Mouse (Mus musculus) small intestine, adult 2 months (tissue): ENCODE measurements around the gene Commd1. TPM values are rescaled to one million over a fixed set of nuclear protein-coding genes. Genes with fewer than 3 reads are reported as not detected.

Experiments used
- H3K27ac ChIP-seq: fragments of 200-500 bp; 2 replicates; pipeline ENCODE4 v1.5.1; 2012; ENCODE audit warnings: low read depth, low read length, control low read depth, inconsistent platforms; ENCODE audit not compliant: insufficient read depth
- H3K27me3 ChIP-seq: fragments of 200-500 bp; 2 replicates; pipeline ENCODE4 v1.6.1; 2012; ENCODE audit warnings: mild to moderate bottlenecking, moderate library complexity, low read length, inconsistent platforms; ENCODE audit not compliant: control insufficient read depth, insufficient read depth
- H3K36me3 ChIP-seq: fragments of 200-500 bp; 2 replicates; pipeline ENCODE4 v1.6.1; 2012; ENCODE audit warnings: mild to moderate bottlenecking, low read length, control low read depth, inconsistent platforms; ENCODE audit not compliant: control insufficient read depth, insufficient read depth
- H3K4me1 ChIP-seq: fragments of 200-500 bp; 2 replicates; pipeline ENCODE4 v1.6.1; 2012; ENCODE audit warnings: low read length, inconsistent platforms, mixed read lengths; ENCODE audit not compliant: control insufficient read depth, insufficient read depth, insufficient read length
- H3K4me3 ChIP-seq: fragments of 200-500 bp; 2 replicates; pipeline ENCODE4 v1.5.1; 2012; ENCODE audit warnings: low read depth, mild to moderate bottlenecking, control low read depth, inconsistent platforms, low read length, moderate library complexity
- CTCF ChIP-seq: fragments of 200-500 bp; IDR thresholded peaks from 2 replicates; pipeline ENCODE4 v1.5.1; 2012; ENCODE audit warnings: low read depth, mild to moderate bottlenecking, control low read depth, inconsistent platforms, low read length, moderate library complexity, mixed read lengths; ENCODE audit not compliant: insufficient replicate concordance, insufficient read length; ENCODE audit errors: extremely low read depth
- POLR2A ChIP-seq: fragments of 200-500 bp; IDR thresholded peaks from 2 replicates; pipeline ENCODE4 v1.6.1; 2012; ENCODE audit warnings: low read depth, mild to moderate bottlenecking, control low read depth, inconsistent platforms, low read length, moderate library complexity
- WGBS: fragments of 180-500 bp; shearing (Covaris S2); methylation state at CpG from one replicate; pipeline ENCODE4 v1.1.7; 2018; 5-methylcytosine and 5-hydroxymethylcytosine counted together
- polyA plus RNA-seq: library from polyadenylated mRNA; depleted of rRNA; stranded (reverse); fragments of >200 nt; gene quantifications from 2 replicates; pipeline ENCODE4 v1.2.3, GENCODE M21; 2012

The Commd1 gene
- polyA plus RNA-seq, 1 experiment, result 5.2 TPM

- Histone ChIP-seq H3K36me3 (peaks cover 18% of the 10 kb centered on the region), H3K4me3 (peak overlapping the region; percentile 49), H3K27ac (no peak overlapping the region), H3K4me1 (peaks cover 4% of the 10 kb centered on the region; the same call in 1 of the 2 replicates), H3K27me3 (no peaks in the 10 kb centered on the region)
- WGBS, result 4% methylated on average over 6 of the region's 6 CpGs
- TF ChIP-seq POLR2A, result no peak
- TF ChIP-seq CTCF, result no peak
These were observed 24.9 kb upstream of the Commd1 start for GRCm38 (mm10) chr11:23007166-23007480.

- Histone ChIP-seq H3K36me3 (peaks cover 32% of the 10 kb centered on the region), H3K27me3 (no peaks in the 10 kb centered on the region), H3K4me1 (peaks cover 4% of the 10 kb centered on the region; the same call in 1 of the 2 replicates), H3K4me3 (no peak overlapping the region), H3K27ac (no peak overlapping the region)
- TF ChIP-seq POLR2A (no peak), CTCF (no peak)
- 92% methylated on average over 1 of the region's 1 CpGs for WGBS
These were observed 23.1 kb upstream of the Commd1 start for GRCm38 (mm10) chr11:23005276-23005675.

- Histone ChIP-seq H3K4me3 (no peak overlapping the region), H3K4me1 (no peaks in the 10 kb centered on the region), H3K27me3 (no peaks in the 10 kb centered on the region), H3K36me3 (peaks cover 72% of the 10 kb centered on the region), H3K27ac (no peak overlapping the region)
- 56% methylated on average over 1 of the region's 1 CpGs for WGBS
- TF ChIP-seq CTCF, result no peak
- TF ChIP-seq POLR2A, result no peak
These were observed 16.1 kb upstream of the Commd1 start for GRCm38 (mm10) chr11:22998308-22998707.

DNA sequence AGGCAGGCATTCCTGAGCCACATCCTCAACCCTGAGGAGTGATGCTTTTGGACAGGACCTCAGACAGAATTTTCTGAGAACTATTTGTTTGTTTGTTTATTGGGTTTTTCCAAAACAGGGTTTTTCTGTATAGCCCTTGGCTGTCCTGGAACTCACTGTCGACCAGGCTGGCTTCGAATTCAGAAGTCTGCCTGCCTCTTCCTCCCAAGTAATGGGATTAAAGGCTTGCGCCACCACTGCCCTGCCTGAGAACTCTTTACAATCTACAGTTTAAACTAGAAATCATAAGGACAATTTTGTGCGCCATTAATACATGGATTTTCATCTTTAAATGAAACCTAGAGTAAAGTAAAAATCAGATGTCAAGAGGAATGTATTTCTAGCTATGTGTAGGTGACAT, 13.3 kb upstream of the Commd1 start:
- Histone ChIP-seq H3K36me3 (peaks cover 51% of the 10 kb centered on the region), H3K4me3 (no peak overlapping the region), H3K27me3 (no peaks in the 10 kb centered on the region), H3K4me1 (no peaks in the 10 kb centered on the region; the same call in 1 of the 2 replicates), H3K27ac (no peak overlapping the region)
- TF ChIP-seq CTCF (no peak), POLR2A (no peak)
- WGBS, result 92% methylated on average over 4 of the region's 4 CpGs

GRCm38 (mm10) chr11:22994271-22994670, 12.1 kb upstream of the Commd1 start:
- 74% methylated on average over 2 of the region's 2 CpGs for WGBS
- H3K36me3 ChIP-seq, result peaks cover 40% of the 10 kb centered on the region
- H3K27ac ChIP-seq, result no peak overlapping the region

DNA sequence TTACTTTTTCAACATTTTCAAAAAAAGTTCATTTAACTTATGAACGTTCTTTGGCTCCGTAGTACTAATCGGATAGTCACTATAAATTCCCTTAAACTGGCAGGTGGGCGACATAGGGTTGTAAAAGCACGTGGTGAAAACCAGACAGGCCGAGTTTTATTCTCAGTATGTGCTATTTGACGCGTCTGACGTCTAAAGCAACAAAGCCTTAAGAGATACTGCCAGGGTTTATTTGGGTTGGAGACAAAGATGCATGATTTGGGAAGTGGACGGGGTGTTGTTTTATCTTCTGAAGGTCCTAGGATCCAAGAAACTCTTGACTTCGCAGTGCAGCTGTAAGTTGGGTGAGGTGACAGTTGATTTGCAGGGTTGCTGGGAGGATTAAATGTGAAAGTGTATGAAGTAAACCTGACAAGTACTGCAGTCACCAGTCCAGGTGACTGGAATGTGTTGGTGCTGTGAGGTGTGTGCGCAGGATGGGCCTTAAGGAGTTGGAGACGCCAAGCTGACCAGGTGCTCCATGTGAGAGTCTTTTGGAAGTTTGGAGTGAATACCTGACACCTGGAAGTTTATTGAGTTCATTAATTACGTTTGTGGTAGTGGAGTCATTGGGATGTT, 9.1 kb upstream of the Commd1 start:
- no peak for TF ChIP-seq POLR2A
- TF ChIP-seq CTCF, result no peak
- H3K4me3 ChIP-seq, result peak overlapping the region; percentile 87
- H3K27me3 ChIP-seq, result no peaks in the 10 kb centered on the region
- 3% methylated on average over 14 of the region's 14 CpGs for WGBS
- no peaks in the 10 kb centered on the region; the same call in 1 of the 2 replicates for H3K4me1 ChIP-seq
- no peak overlapping the region for H3K27ac ChIP-seq
- peaks cover 19% of the 10 kb centered on the region for H3K36me3 ChIP-seq

More at GRCm38 (mm10) chr11:22994271-22994670, 12.1 kb upstream of the Commd1 start:
- H3K4me1 ChIP-seq, result no peaks in the 10 kb centered on the region; the same call in 1 of the 2 replicates
- no peak for TF ChIP-seq POLR2A
- TF ChIP-seq CTCF, result no peak
- H3K27me3 ChIP-seq, result no peaks in the 10 kb centered on the region
- no peak overlapping the region for H3K4me3 ChIP-seq

- H3K27ac ChIP-seq, result peak within 1 kb of the TSS; percentile 59
- no peaks in the 10 kb centered on the region; the same call in 1 of the 2 replicates for H3K4me1 ChIP-seq
- peaks cover 14% of the 10 kb centered on the region for H3K36me3 ChIP-seq
- under 1% methylated on average over 66 of the region's 66 CpGs for WGBS
- no peaks in the 10 kb centered on the region for H3K27me3 ChIP-seq
- no peak for TF ChIP-seq CTCF
- peak; percentile 68 for TF ChIP-seq POLR2A
- peak within 1 kb of the TSS; percentile 87 for H3K4me3 ChIP-seq
These were observed 8.4 kb upstream of the Commd1 start, which contains the start of gene Cct4 for GRCm38 (mm10) chr11:22990393-22991126. Gene Cct4, plus strand, starts transcription at chr11:22990519.

DNA sequence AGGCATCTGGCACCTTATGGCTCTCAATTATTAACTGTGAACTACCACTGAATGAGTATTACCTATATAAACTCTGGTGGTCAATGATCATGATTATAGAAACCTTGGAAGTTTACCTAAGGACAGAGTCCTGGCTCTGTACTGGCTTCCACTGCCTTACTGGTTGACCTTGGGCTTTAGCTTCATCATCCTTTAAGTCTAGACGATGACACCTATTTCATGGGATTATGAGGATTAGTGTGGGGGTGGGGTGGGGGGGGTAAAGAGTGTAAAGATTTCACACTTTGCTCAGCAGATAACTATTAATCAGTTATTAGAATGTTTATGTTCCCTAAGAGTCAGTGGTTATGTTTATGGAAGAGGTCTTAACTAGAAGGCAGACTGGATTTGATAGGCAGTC, 7.6 kb upstream of the Commd1 start:
- Histone ChIP-seq H3K4me3 (no peak overlapping the region), H3K27ac (no peak overlapping the region; the same call in 1 of the 2 replicates), H3K27me3 (no peaks in the 10 kb centered on the region), H3K36me3 (peaks cover 9% of the 10 kb centered on the region), H3K4me1 (no peaks in the 10 kb centered on the region; the same call in 1 of the 2 replicates)
- WGBS, result 16% methylated on average over 1 of the region's 1 CpGs
- TF ChIP-seq CTCF (no peak), POLR2A (no peak)
